Mouse (Mus musculus): ENCODE results near the gene Oas3. TPM values are rescaled to one million over a fixed set of nuclear protein-coding genes. Genes with fewer than 3 reads are reported as not detected.

The Oas3 gene
- polyA plus RNA-seq (2017; shearing (Covaris generic)), result 20.1 TPM

GRCm38 (mm10) chr5:120777478-120777877 is at the start of gene Oas3:
Oas3 (minus strand) TSS chr5:120777661.

GRCm38 (mm10) chr5:120811951-120812819 is 34.7 kb upstream of the Oas3 start, which contains the start of gene Oas1c:
Oas1c (minus strand) TSS chr5:120812514.

GRCm38 (mm10) chr5:120795480-120796034 is 18.1 kb upstream of the Oas3 start, which contains the start of gene Oas1e:
Oas1e (minus strand) TSS chr5:120795530.

GRCm38 (mm10) chr5:120749688-120750087 is 27.8 kb downstream of the Oas3 start, which contains the start of gene Oas2:
Oas2 (minus strand) TSS chr5:120749853.

GRCm38 (mm10) chr5:120711827-120712226 is 65.6 kb downstream of the Oas3 start, which contains the start of gene Dtx1:
Dtx1 (minus strand) TSS chr5:120711927.

Other genes with a start within 250 kb of the Oas3 start
- 4.4 TPM for gene Tpcn1, start 189.0 kb downstream of the Oas3 start, polyA plus RNA-seq (2017; shearing (Covaris generic))
- gene Iqcd, start 188.6 kb downstream of the Oas3 start, polyA plus RNA-seq (2017; shearing (Covaris generic)), result not detected
- 4.9 TPM for gene Rita1, start 165.1 kb downstream of the Oas3 start, polyA plus RNA-seq (2017; shearing (Covaris generic))
- 82.4 TPM for gene Ddx54, start 164.9 kb downstream of the Oas3 start, polyA plus RNA-seq (2017; shearing (Covaris generic))
- not detected for gene Cfap73, start 143.4 kb downstream of the Oas3 start, polyA plus RNA-seq (2017; shearing (Covaris generic))
- 12.2 TPM for gene Rasal1, start 128.8 kb downstream of the Oas3 start, polyA plus RNA-seq (2017; shearing (Covaris generic))
- 282 TPM for gene Dtx1, start 65.7 kb downstream of the Oas3 start, polyA plus RNA-seq (2017; shearing (Covaris generic))
- gene Oas2, start 27.8 kb downstream of the Oas3 start, polyA plus RNA-seq (2017; shearing (Covaris generic)), result 0.45 TPM
- not detected for gene Oas1e, start 17.9 kb upstream of the Oas3 start, polyA plus RNA-seq (2017; shearing (Covaris generic))
- gene Oas1c, start 34.9 kb upstream of the Oas3 start, polyA plus RNA-seq (2017; shearing (Covaris generic)), result 7.9 TPM
- not detected for gene Oas1f, start 69.7 kb upstream of the Oas3 start, polyA plus RNA-seq (2017; shearing (Covaris generic))
- gene Oas1h, start 83.8 kb upstream of the Oas3 start, polyA plus RNA-seq (2017; shearing (Covaris generic)), result not detected
- gene Oas1g, start 110.0 kb upstream of the Oas3 start, polyA plus RNA-seq (2017; shearing (Covaris generic)), result not detected
- gene Oas1a, start 129.9 kb upstream of the Oas3 start, polyA plus RNA-seq (2017; shearing (Covaris generic)), result 39.7 TPM
- gene Oas1d, start 136.9 kb upstream of the Oas3 start, polyA plus RNA-seq (2017; shearing (Covaris generic)), result not detected
- gene Rph3a, start 232.4 kb upstream of the Oas3 start, polyA plus RNA-seq (2017; shearing (Covaris generic)), result 0.67 TPM